Mouse (Mus musculus) thymus, adult 18-20 months (tissue): ENCODE measurements around the gene Gmpr.
"Not testable (repeated sequence)": the region's sequence is repeated elsewhere in the genome, so short reads cannot be mapped to it uniquely, and the experiment has no call there.

Experiments
- DNase-seq, 2 experiments: peaks; one replicate each; pipeline ENCODE4 v3.0.0; 2022; ENCODE audit warnings: mixed read lengths in 2 of 2

Gene Gmpr

GRCm38 (mm10) chr13:45507274-45508229 lies at the start of gene Gmpr:
Gene Gmpr (plus strand): TSS chr13:45507444.
- peak; percentile 79 to 81 for DNase-seq

DNA sequence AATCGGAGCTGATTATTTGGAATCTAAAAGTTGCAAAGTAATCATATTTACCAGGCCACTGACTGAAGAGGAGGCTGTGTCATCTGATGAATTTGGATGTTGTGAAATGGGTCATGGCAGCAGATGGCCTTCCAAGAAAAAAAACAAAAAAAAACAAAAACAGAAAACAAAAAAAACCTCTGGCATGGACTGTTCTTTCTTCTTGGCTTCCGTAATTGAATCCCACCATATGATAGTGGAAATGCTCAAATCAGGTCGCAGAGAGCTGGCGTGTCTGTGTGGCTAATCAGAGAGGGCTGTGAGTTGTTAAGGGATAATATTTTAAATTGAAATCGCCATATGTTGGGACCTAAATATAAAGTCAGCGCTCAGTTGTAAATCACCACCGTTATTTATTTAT lies 49.8 kb upstream of the Gmpr start:
- no peak for DNase-seq

GRCm38 (mm10) chr13:45460177-45460576 lies 47.1 kb upstream of the Gmpr start:
- no peak for DNase-seq

DNA sequence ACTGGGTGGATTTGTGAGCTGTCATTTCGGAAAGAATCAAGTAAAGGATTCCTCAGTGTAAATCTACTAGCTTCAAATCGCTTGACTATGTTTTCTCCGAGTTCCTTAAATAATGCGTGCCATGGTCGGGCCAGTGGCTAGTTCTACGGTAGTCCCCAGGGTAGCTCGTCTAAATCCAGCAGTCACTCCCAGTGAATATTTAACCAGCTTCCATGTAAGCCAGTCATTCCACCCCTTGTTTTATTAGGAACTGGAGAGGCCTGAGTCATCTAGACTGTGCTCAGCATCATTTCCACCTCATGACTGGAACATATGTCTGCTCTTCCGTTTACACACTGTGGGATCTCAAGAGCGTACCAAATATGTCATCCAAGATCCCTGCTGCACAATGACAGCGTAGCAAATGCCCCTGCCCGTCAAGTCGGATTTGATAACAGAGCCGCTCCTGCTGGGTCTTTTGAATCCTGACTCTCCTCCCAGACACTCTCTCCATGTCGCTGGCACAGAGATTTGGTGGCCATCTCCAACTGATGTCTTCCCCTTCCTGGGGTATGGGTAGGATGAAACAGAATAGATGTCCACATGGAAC lies 45.8 kb upstream of the Gmpr start:
- DNase-seq, result no peak

GRCm38 (mm10) chr13:45465616-45466015 lies 41.6 kb upstream of the Gmpr start:
- no peak for DNase-seq

- no peak for DNase-seq
Measured at GRCm38 (mm10) chr13:45466031-45466519, 41.2 kb upstream of the Gmpr start.

GRCm38 (mm10) chr13:45468751-45469150 lies 38.5 kb upstream of the Gmpr start:
- no peak for DNase-seq

DNA sequence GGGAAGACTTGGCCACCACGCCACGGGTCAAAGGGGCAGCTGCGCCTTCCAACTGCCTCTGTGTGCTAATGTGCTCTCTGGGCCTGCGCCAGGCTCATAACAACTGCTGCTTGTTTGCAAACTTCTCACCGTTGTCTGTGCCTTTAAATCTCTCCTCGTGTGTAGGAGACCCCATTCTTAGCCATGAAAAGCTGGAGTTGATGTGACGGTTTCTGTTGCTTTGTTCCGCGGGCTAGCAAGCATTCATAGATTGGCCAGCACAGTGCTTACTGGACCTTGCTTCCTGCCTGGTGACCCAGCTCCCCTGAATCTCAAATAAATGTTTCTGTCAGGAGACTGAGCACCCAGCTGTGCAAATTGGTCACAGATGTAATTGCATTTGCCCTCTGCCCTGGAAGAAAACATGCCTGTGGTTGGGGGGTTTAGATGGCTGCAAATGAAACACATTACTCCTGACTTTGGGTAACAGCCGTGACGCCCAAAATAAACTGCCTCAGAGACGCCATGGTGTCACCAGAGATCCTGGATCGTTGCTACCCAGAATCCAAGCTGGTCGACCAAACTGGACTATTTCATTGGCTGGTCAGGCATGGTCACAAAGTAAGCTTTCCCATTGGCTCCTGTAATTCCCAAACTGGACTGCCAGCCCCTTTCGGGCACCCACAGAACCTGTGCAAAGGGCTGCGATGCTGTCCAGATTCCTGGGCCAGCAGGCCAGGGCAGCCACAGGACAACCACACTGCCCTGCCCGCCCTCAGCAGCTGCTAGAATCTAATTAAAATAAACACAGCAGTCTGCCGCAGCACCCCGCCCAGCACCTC lies 37.6 kb upstream of the Gmpr start:
- DNase-seq, result no peak

DNA sequence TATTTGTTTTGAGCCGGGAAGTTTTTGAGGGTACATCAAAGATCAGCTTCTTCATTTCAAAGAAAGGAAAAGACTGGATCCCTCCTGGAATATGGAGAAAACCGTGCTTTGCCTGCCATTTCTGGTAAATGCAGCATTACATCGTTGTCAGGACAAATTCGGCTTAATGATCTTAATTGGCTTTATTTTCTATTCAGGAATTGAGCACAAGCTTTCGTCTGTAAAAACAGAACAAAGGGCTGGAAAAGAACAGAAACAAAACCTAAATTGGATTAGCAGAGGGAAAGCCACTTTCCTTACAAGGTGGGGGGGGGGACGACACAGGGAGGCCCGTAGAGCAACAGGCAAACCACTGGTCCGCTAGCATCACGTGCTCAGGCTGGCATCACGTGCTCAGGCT lies 33.9 kb upstream of the Gmpr start:
- no peak for DNase-seq

DNA sequence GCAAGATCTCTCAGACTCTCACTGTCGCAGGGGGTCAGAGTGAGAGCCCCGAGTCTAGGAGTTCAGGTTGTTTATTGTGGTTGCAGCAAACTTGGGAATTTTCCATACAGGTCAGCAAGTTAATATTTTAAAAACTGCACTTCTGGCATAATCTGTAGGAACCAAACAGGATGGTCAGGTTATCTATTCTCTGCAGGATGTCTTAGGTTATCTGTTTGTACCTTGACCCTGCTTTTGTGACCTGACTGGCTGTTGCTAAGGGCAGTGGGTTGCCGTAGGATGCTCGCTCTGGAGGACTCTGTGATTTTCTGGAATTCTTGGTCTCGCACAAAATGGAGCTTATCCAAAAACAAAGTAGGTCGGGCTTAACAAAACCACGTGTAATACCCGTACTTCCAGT lies 31.9 kb upstream of the Gmpr start:
- DNase-seq, result no peak

- peak in 1 of 2 experiments; percentile 31 for DNase-seq
Measured at GRCm38 (mm10) chr13:45477183-45477582, 30.1 kb upstream of the Gmpr start.

DNA sequence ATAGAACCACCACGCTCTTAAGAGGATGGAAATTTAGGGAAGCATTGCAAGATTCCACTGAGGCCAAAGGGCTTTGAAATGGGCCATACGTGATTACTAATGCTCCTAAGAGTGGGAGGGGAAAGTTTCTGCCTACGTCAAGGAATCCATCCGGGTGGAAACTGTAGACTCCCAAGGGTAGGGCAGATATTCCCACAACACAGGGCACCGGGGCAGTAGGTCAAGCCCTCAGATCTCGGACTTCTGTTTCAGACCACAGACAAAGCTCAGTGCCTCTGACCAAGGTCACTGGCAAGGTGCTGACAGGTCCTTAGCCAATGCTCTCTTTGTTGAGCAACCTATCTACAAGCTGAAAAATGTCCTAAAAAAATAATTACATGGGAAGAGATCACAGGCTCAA lies 27.3 kb upstream of the Gmpr start:
- no peak for DNase-seq

GRCm38 (mm10) chr13:45483215-45483614 lies 24.0 kb upstream of the Gmpr start:
- no peak for DNase-seq

GRCm38 (mm10) chr13:45483949-45484348 lies 23.3 kb upstream of the Gmpr start:
- DNase-seq, result not testable (repeated sequence)

- no peak for DNase-seq
Measured at GRCm38 (mm10) chr13:45485602-45486001, 21.6 kb upstream of the Gmpr start.

DNA sequence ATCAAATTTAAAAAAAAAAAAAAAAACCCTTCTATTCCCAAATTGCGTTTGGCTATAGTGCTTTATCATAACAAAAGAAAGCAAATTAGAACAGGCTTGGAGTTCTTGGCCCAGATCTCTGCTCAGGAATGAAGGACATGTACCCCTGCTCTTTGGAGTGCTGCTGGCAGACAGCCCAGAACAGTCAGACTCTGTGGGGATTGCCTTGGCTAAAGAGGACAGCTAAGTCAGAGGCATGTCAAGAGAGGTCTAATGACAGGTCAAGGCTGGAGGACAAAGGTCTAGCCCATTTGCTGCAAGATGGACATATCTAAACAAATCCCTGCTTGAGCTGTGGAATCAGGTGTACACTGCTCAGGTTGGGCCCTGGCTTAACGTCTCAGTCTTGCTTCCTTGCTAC lies 20.6 kb upstream of the Gmpr start:
- DNase-seq, result no peak

GRCm38 (mm10) chr13:45491991-45492732 lies 15.1 kb upstream of the Gmpr start:
- no peak for DNase-seq

DNA sequence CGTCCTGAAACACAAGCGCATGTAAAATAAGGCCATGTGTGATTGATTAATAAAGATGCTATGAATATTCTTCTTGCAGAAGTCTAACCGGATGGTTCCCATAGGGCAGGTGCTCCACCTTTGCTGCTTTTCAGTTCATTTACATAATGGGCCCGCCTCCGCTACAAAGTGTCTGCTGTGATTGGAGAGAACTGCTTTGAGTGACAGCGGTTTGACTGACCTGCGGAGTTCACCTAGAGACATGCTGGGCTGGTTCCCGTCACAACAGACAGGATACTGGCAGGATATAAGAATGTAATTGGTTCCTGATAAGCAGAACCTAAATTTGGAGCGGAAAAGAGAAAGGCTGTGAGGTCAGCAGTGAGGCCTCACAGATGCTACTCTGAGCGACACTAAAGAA lies 13.4 kb upstream of the Gmpr start:
- DNase-seq, result no peak

- no peak for DNase-seq
Measured at GRCm38 (mm10) chr13:45498623-45499022, 8.6 kb upstream of the Gmpr start.

DNA sequence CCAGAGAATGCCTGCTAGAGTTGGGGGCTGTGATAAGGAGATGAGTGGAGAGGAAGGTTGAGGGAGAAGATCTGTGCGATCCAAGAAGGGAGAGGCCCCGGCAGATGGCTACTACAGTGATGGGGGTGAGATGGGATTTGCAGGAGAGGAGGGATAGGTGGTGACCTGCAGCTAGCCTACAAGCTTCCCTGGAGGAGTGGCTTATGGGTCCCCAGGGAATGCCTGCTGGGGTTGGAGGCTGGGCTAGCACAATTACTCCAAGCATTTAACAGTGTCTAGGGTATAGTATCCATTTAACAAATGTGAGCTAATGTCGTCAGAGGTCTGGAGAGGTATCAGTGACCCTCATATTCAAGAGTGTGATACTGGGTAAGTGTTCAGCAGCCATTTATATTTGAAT lies 7.9 kb upstream of the Gmpr start:
- DNase-seq, result no peak

DNA sequence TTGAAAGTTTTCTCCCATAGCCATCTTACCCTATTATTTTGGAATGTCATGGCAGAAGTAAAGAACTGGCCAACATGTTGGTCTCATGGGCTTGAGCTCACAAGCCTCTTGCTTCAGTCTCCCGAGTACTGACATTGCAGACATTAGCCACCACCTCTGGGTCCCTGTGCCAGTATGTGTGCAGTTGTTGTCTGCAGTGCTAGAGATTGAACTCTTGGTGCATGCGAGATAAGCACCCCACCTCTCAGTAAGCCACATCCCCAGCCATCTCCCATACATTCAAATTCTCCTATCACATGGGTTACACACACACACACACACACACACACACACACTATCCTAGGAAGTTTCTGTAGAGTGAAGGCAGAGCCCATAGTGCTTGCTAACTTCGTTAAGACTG lies 7.3 kb upstream of the Gmpr start:
- DNase-seq, result no peak

DNA sequence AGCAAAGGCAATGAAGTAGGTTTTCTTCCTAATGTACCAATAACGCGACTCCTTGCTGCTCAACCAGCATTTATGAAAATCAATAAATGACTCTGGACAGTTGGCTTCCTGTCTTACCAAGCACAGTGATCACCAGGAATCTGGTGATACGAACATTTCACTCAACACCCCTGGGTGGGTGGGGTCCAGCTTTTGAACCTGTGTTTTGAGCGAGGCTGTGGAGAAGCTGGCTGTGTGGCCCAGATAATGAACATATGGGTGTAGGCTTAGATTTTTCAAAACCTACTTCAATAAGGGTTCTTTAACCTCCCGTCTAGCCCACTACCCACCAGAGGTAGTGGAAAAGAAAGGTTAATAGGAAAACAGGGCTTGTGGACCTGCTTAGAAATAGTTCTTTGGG lies 4.5 kb upstream of the Gmpr start:
- DNase-seq, result no peak

- no peak for DNase-seq
Measured at GRCm38 (mm10) chr13:45505546-45505945, 1.7 kb upstream of the Gmpr start.
